ENCODE assay signal across 8 mouse cellular contexts in the genomic region with DNA sequence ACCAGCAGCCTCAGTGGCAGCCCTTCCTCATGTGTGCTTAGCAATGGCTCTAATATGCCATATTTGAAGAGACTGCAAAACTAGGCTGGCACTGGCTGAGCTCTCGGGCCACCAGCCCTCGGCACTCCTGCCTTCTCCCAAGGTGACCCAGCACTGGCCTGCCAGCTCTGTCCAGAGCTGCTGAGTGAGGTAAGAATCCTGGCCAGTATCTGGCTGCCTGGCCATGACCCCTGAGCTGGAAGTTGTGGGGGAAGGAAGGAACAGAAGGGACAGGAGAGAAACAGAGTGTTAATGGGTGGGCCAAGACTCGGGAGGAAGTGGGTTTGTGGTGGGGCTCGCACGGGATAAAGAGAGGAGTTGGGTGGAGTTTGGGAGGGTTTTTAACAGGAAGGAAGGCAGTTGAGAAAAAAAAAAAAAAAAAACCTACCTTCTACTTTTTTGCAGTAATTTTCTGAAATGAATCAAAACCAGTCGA. TPM values are rescaled to one million over a fixed set of nuclear protein-coding genes. Genes with fewer than 3 reads are reported as not detected.
DNase-seq lines count a peak whose midpoint lies in the region; ATAC-seq lines count a peak whose summit lies in the region.

No protein-coding gene starts in this region.

- no peaks in the 10 kb centered on the region for H3K36me3 ChIP-seq in kidney, embryonic 15.5 days
- no peaks in the 10 kb centered on the region for H3K36me3 ChIP-seq in midbrain, embryonic 16.5 days (ENCODE audit: control insufficient read depth, insufficient read depth, low read length)
- no peaks in the 10 kb centered on the region for H3K36me3 ChIP-seq in hindbrain, embryonic 10.5 days

- no peak overlapping the region for H3K9ac ChIP-seq in kidney, embryonic 15.5 days
- no peak overlapping the region for H3K9ac ChIP-seq in midbrain, embryonic 16.5 days (ENCODE audit: low read depth, low read length)

- no peaks in the 10 kb centered on the region for H3K27me3 ChIP-seq in kidney, embryonic 15.5 days
- no peaks in the 10 kb centered on the region for H3K27me3 ChIP-seq in midbrain, embryonic 16.5 days (ENCODE audit: control insufficient read depth, insufficient read depth, low read depth, low read length)
- H3K27me3 ChIP-seq in hindbrain, embryonic 10.5 days (ENCODE audit: insufficient read depth, poor library complexity, severe bottlenecking), result no peaks in the 10 kb centered on the region

- no peak for ATAC-seq in kidney, embryonic 15.5 days (replicated peaks; ENCODE audit: low FRiP score)
- ATAC-seq in megakaryocyte progenitor cell, adult 5-6 weeks (replicated peaks; ENCODE audit: poor library complexity), result peak; percentile 68
- ATAC-seq in midbrain, embryonic 16.5 days, result no peak

- no peak overlapping the region for H3K27ac ChIP-seq in kidney, embryonic 15.5 days
- no peak overlapping the region for H3K27ac ChIP-seq in midbrain, embryonic 16.5 days (ENCODE audit: low read length)
- no peak overlapping the region for H3K27ac ChIP-seq in hindbrain, embryonic 10.5 days

- WGBS in kidney, embryonic 15.5 days, result 46% methylated on average over 6 of the region's 6 CpGs
- WGBS in midbrain, embryonic 16.5 days, result 66% methylated on average over 6 of the region's 6 CpGs
- 59% methylated on average over 6 of the region's 6 CpGs for WGBS in hindbrain, embryonic 10.5 days

- no peak overlapping the region for H3K4me2 ChIP-seq in kidney, embryonic 15.5 days
- H3K4me2 ChIP-seq in midbrain, embryonic 16.5 days (ENCODE audit: low read length), result no peak overlapping the region

- peaks cover 27% of the 10 kb centered on the region for H3K4me1 ChIP-seq in kidney, embryonic 15.5 days
- no peaks in the 10 kb centered on the region for H3K4me1 ChIP-seq in midbrain, embryonic 16.5 days (ENCODE audit: control insufficient read depth, insufficient read depth, low read length)
- peaks cover 32% of the 10 kb centered on the region for H3K4me1 ChIP-seq in hindbrain, embryonic 10.5 days (replicated peaks)

- H3K9me3 ChIP-seq in kidney, embryonic 15.5 days (replicated peaks), result no peaks in the 10 kb centered on the region
- no peaks in the 10 kb centered on the region for H3K9me3 ChIP-seq in midbrain, embryonic 16.5 days (replicated peaks; ENCODE audit: control insufficient read depth, low read length, poor library complexity, severe bottlenecking)
- no peaks in the 10 kb centered on the region for H3K9me3 ChIP-seq in hindbrain, embryonic 10.5 days

- peak; percentile 59 for DNase-seq in kidney, adult 18-20 months
- DNase-seq in heart, adult 18-20 months, result peak; percentile 69 to 85
- peak; percentile 68 for DNase-seq in kidney, postnatal 14 days
- DNase-seq in hindbrain, embryonic 10.5 days (ENCODE audit: low spot score), result no peak
- DNase-seq in cerebellum, postnatal 10 days, result no peak

- H3K4me3 ChIP-seq in kidney, embryonic 15.5 days (replicated peaks), result no peak overlapping the region
- H3K4me3 ChIP-seq in midbrain, embryonic 16.5 days (ENCODE audit: low read depth, low read length), result no peak overlapping the region
- H3K4me3 ChIP-seq in hindbrain, embryonic 10.5 days, result no peak overlapping the region

RNA-seq across cellular contexts. Expression of a gene that starts 17.9 kb away (rescaled TPM):
- polyA plus RNA-seq in kidney, embryonic 15.5 days (2015; fragmentation: Nextera tagmentation; extraction: Ambion mirVana), result 17.7 and 17.8 TPM in 2 replicates
- 100 to 1,000 TPM; 100 to 110 TPM for total RNA-seq in heart, adult 18-20 months (2021)
- 124 and 129 TPM in 2 replicates for total RNA-seq in megakaryocyte progenitor cell, adult 5-6 weeks (2015)
- 125 and 139 TPM in 2 replicates for total RNA-seq in megakaryocyte progenitor cell, adult 5-6 weeks (2017)
- polyA plus RNA-seq in midbrain, embryonic 16.5 days (2015; fragmentation: Nextera tagmentation; extraction: Ambion mirVana), result 6.5 and 6.6 TPM in 2 replicates
- 8.0 and 12.4 TPM in 2 replicates for polyA plus RNA-seq in hindbrain, embryonic 10.5 days (2016; fragmentation: Nextera tagmentation; extraction: Ambion mirVana)

Comparison
In these comparisons a context has a peak if more than half of its experiments do, and no peak if none do; other contexts are left out.
1. DNase-seq: peak in kidney, adult 18-20 months (single experiment), heart, adult 18-20 months (2 of 2) and kidney, postnatal 14 days (single experiment); none in hindbrain, embryonic 10.5 days (single experiment) and cerebellum, postnatal 10 days (0 of 2).